Mouse (Mus musculus) MEL (cell line): ENCODE data around the gene Tuba3a. TPM values are rescaled to one million over a fixed set of nuclear protein-coding genes. Genes with fewer than 3 reads are reported as not detected.

Experiments used
- DNase-seq: peaks from one replicate; pipeline ENCODE4 v3.0.0; 2011; ENCODE audit warnings: low read depth, low spot score
- H3K27ac ChIP-seq: 2 replicates; pipeline ENCODE4 v1.5.1; 2012; ENCODE audit warnings: low read depth, mild to moderate bottlenecking, control low read depth, low read length, moderate library complexity; ENCODE audit not compliant: control insufficient read depth
- H3K27me3 ChIP-seq, 2 experiments: fragments of 150-350 bp in 1 of 2; sonication (generic) in 1 of 2; 2 replicates each; pipeline ENCODE4 v1.6.1; 2012; ENCODE audit warnings: low read length in 2 of 2, mild to moderate bottlenecking in 2 of 2, improper control_type of control experiment in 1 of 2, moderate library complexity in 1 of 2; ENCODE audit not compliant: insufficient read depth in 2 of 2, control insufficient read depth in 1 of 2
- H3K36me3 ChIP-seq, 2 experiments: 2 replicates each; pipeline ENCODE4 v1.6.1; 2012 to 2014; ENCODE audit warnings: low read length in 2 of 2, improper control_type of control experiment in 1 of 2, inconsistent platforms in 1 of 2, mild to moderate bottlenecking in 1 of 2; ENCODE audit not compliant: insufficient read depth in 2 of 2, control insufficient read depth in 1 of 2
- H3K4me1 ChIP-seq, 2 experiments: fragments of 150-350 bp in 1 of 2; sonication (generic) in 1 of 2; 2 replicates each; pipeline ENCODE4 v1.6.1; 2012; ENCODE audit warnings: low read length in 2 of 2, improper control_type of control experiment in 1 of 2, mild to moderate bottlenecking in 1 of 2; ENCODE audit not compliant: insufficient read depth in 2 of 2, control insufficient read depth in 1 of 2
- H3K4me3 ChIP-seq, 2 experiments: fragments of 150-350 bp in 1 of 2; sonication (generic) in 1 of 2; 2 replicates each; pipeline ENCODE4 v1.5.1; 2012; ENCODE audit warnings: low read depth in 2 of 2, low read length in 2 of 2, mild to moderate bottlenecking in 2 of 2, moderate library complexity in 2 of 2, control low read depth in 1 of 2, improper control_type of control experiment in 1 of 2; ENCODE audit not compliant: control insufficient read depth in 1 of 2, insufficient read depth in 1 of 2
- H3K79me2 ChIP-seq: 2 replicates; pipeline ENCODE4 v1.6.1; 2012; ENCODE audit warnings: mild to moderate bottlenecking, low read length, moderate library complexity; ENCODE audit not compliant: control insufficient read depth, poor library complexity, insufficient read depth
- H3K9ac ChIP-seq: 2 replicates; pipeline ENCODE4 v1.6.1; 2012; ENCODE audit warnings: low read depth, mild to moderate bottlenecking, control low read depth, low read length, moderate library complexity; ENCODE audit not compliant: control insufficient read depth, poor library complexity, severe bottlenecking
- H3K9me3 ChIP-seq: fragments of 150-350 bp; sonication (generic); replicated peaks from 2 replicates; pipeline ENCODE4 v1.6.1; 2012; ENCODE audit warnings: mild to moderate bottlenecking, low read length, improper control_type of control experiment, moderate library complexity; ENCODE audit not compliant: insufficient read depth
- BHLHE40 ChIP-seq: IDR thresholded peaks from 2 replicates; pipeline ENCODE4 v1.6.1; 2012; ENCODE audit warnings: low read depth, mild to moderate bottlenecking, inconsistent platforms, low read length, improper control_type of control experiment, borderline replicate concordance
- CHD1 ChIP-seq: IDR thresholded peaks from 2 replicates; pipeline ENCODE4 v1.6.1; 2012; ENCODE audit warnings: low read depth, mild to moderate bottlenecking, inconsistent platforms, low read length, improper control_type of control experiment
- CTCF ChIP-seq, 3 experiments: IDR thresholded peaks in 2 of 3; conservative IDR thresholded peaks in 1 of 3; 2 replicates each; pipeline ENCODE4 v1.5.1; 2011 to 2012; ENCODE audit warnings: low read length in 3 of 3, low read depth in 2 of 3, mild to moderate bottlenecking in 2 of 3, improper control_type of control experiment in 1 of 3, inconsistent platforms in 1 of 3, mixed read lengths in 1 of 3, moderate library complexity in 1 of 3; ENCODE audit not compliant: control insufficient read depth in 1 of 3, insufficient read depth in 1 of 3, poor library complexity in 1 of 3, severe bottlenecking in 1 of 3
- E2F4 ChIP-seq: IDR thresholded peaks from 2 replicates; pipeline ENCODE4 v1.6.1; 2011; ENCODE audit warnings: low read depth, low read length, improper control_type of control experiment, borderline replicate concordance
- EP300 ChIP-seq, 2 experiments: IDR thresholded peaks; 2 replicates each; pipeline ENCODE4 v1.6.1; 2011; ENCODE audit warnings: improper control_type of control experiment in 2 of 2, low read length in 2 of 2, low read depth in 1 of 2, mild to moderate bottlenecking in 1 of 2
- ETS1 ChIP-seq: IDR thresholded peaks from 2 replicates; pipeline ENCODE4 v1.6.1; 2012; ENCODE audit warnings: low read depth, mild to moderate bottlenecking, inconsistent platforms, low read length, improper control_type of control experiment, moderate library complexity
- GATA1 ChIP-seq: IDR thresholded peaks from 2 replicates; pipeline ENCODE4 v1.6.1; 2011; ENCODE audit warnings: low read depth, low read length, improper control_type of control experiment
- JUND ChIP-seq: IDR thresholded peaks from 2 replicates; pipeline ENCODE4 v1.6.1; 2011; ENCODE audit warnings: low read depth, mild to moderate bottlenecking, improper control_type of control experiment, low read length
- MAFK ChIP-seq: IDR thresholded peaks from 2 replicates; pipeline ENCODE4 v1.6.1; 2011; ENCODE audit warnings: low read depth, mild to moderate bottlenecking, low read length, improper control_type of control experiment, borderline replicate concordance
- MAX ChIP-seq: IDR thresholded peaks from 2 replicates; pipeline ENCODE4 v1.6.1; 2011; ENCODE audit warnings: low read length, improper control_type of control experiment
- MAZ ChIP-seq: IDR thresholded peaks from 2 replicates; pipeline ENCODE4 v1.6.1; 2012; ENCODE audit warnings: low read depth, mild to moderate bottlenecking, inconsistent platforms, low read length, improper control_type of control experiment
- MEF2A ChIP-seq: IDR thresholded peaks from 2 replicates; pipeline ENCODE4 v1.6.1; 2014; ENCODE audit warnings: low read depth, mild to moderate bottlenecking, inconsistent platforms, low read length, improper control_type of control experiment; ENCODE audit not compliant: poor library complexity, insufficient replicate concordance, severe bottlenecking; ENCODE audit errors: extremely low read depth
- MYB ChIP-seq: IDR thresholded peaks from 2 replicates; pipeline ENCODE4 v1.6.1; 2011; ENCODE audit warnings: mild to moderate bottlenecking, low read depth, low read length, improper control_type of control experiment
- NELFE ChIP-seq: IDR thresholded peaks from 2 replicates; pipeline ENCODE4 v1.6.1; 2011; ENCODE audit warnings: low read depth, low read length, improper control_type of control experiment
- POLR2A ChIP-seq, 2 experiments: IDR thresholded peaks; 2 replicates each; pipeline ENCODE4 v1.6.1; 2011 to 2012; ENCODE audit warnings: low read length in 2 of 2, mild to moderate bottlenecking in 2 of 2, control low read depth in 1 of 2, improper control_type of control experiment in 1 of 2, low read depth in 1 of 2, moderate library complexity in 1 of 2; ENCODE audit not compliant: control insufficient read depth in 1 of 2, insufficient read depth in 1 of 2, poor library complexity in 1 of 2
- POLR2AphosphoS5 ChIP-seq: IDR thresholded peaks from 2 replicates; pipeline ENCODE4 v1.6.1; 2012; ENCODE audit warnings: low read depth, borderline replicate concordance, mild to moderate bottlenecking, inconsistent platforms, low read length, moderate library complexity, mixed read lengths
- RAD21 ChIP-seq: IDR thresholded peaks from 2 replicates; pipeline ENCODE4 v1.6.1; 2011; ENCODE audit warnings: mild to moderate bottlenecking, low read depth, low read length, improper control_type of control experiment
- RCOR1 ChIP-seq: IDR thresholded peaks from 2 replicates; pipeline ENCODE4 v1.6.1; 2012; ENCODE audit warnings: low read depth, mild to moderate bottlenecking, inconsistent platforms, low read length, improper control_type of control experiment
- SIN3A ChIP-seq: IDR thresholded peaks from 2 replicates; pipeline ENCODE4 v1.6.1; 2012; ENCODE audit warnings: low read length, improper control_type of control experiment, inconsistent platforms
- SMC3 ChIP-seq: IDR thresholded peaks from 2 replicates; pipeline ENCODE4 v1.6.1; 2011; ENCODE audit warnings: low read depth, low read length, improper control_type of control experiment
- TAL1 ChIP-seq: IDR thresholded peaks from 2 replicates; pipeline ENCODE4 v1.6.1; 2012; ENCODE audit warnings: mild to moderate bottlenecking, inconsistent platforms, low read length, moderate library complexity, mixed read lengths
- UBTF ChIP-seq: IDR thresholded peaks from 2 replicates; pipeline ENCODE4 v1.6.1; 2012; ENCODE audit warnings: low read depth, mild to moderate bottlenecking, inconsistent platforms, low read length, improper control_type of control experiment, moderate library complexity, borderline replicate concordance; ENCODE audit not compliant: insufficient read depth
- USF1 ChIP-seq: IDR thresholded peaks from 2 replicates; pipeline ENCODE4 v1.6.1; 2014; ENCODE audit warnings: low read depth, mild to moderate bottlenecking, inconsistent platforms, low read length, improper control_type of control experiment, moderate library complexity
- USF2 ChIP-seq, 2 experiments: IDR thresholded peaks; 2 replicates each; pipeline ENCODE4 v1.6.1; 2011 to 2012; ENCODE audit warnings: improper control_type of control experiment in 2 of 2, low read length in 2 of 2, borderline replicate concordance in 1 of 2, inconsistent platforms in 1 of 2, low read depth in 1 of 2, mild to moderate bottlenecking in 1 of 2; ENCODE audit not compliant: insufficient read depth in 1 of 2
- ZC3H11A ChIP-seq: IDR thresholded peaks from 2 replicates; pipeline ENCODE4 v1.6.1; 2012; ENCODE audit warnings: low read depth, mild to moderate bottlenecking, inconsistent platforms, low read length, improper control_type of control experiment
- ZKSCAN1 ChIP-seq: IDR thresholded peaks from 2 replicates; pipeline ENCODE4 v1.6.1; 2012; ENCODE audit warnings: low read depth, mild to moderate bottlenecking, inconsistent platforms, low read length, improper control_type of control experiment, moderate library complexity
- ZNF384 ChIP-seq: IDR thresholded peaks from 2 replicates; pipeline ENCODE4 v1.6.1; 2012; ENCODE audit warnings: low read depth, mild to moderate bottlenecking, inconsistent platforms, low read length, improper control_type of control experiment
- polyA plus RNA-seq, 2 experiments: library from polyadenylated mRNA; stranded (reverse) in 1 of 2; unstranded in 1 of 2; fragments of >175 nt in 1 of 2; fragments of >200 nt in 1 of 2; gene quantifications; 2 replicates each; pipeline versions ENCODE4 v1.2.1 to v1.2.4; 2012; ENCODE audit warnings: low replicate concordance in 2 of 2, low read depth in 1 of 2; ENCODE audit not compliant: insufficient read length in 2 of 2, insufficient read depth in 1 of 2, missing spikeins in 1 of 2
- total RNA-seq: library from RNA; depleted of rRNA; stranded (reverse); fragments of 300-350 nt; gene quantifications from 2 replicates; pipeline ENCODE4 v1.2.3, GENCODE M21; 2012

Gene Tuba3a
- total and polyA plus RNA-seq, 3 experiments: 0.06 TPM; not detected in 2

DNA sequence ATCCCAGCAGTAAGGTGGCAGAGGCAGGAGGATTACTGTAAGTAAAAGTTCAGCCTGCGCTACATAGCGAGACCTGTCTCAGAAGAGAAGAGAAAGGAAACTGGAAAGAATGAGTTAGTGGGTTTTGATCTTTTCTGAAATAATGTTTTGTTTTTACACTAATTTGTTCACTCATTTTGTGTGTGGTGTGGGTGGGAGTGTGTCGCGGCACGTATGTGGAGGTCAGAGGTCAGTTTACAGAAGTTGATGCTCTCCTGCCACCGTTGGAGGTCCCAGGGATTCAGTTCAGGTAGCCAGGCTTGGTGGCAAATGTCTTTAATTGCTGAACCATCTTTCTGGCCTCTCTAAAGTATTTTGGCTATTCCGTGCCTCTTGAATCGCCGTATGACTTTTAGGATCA is 21.6 kb downstream of the Tuba3a start:
- H3K9me3 ChIP-seq: no peaks in the 10 kb centered on the region
- no peak overlapping the region for H3K9ac ChIP-seq
- H3K27me3 ChIP-seq: peaks cover 4 to 5% of the 10 kb centered on the region in 2 experiments
- no peak for TF ChIP-seq JUND
- no peak for TF ChIP-seq E2F4
- TF ChIP-seq ZC3H11A: no peak
- TF ChIP-seq USF1: no peak
- TF ChIP-seq MAZ: no peak
- no peak for TF ChIP-seq UBTF
- TF ChIP-seq RAD21: no peak
- no peak for TF ChIP-seq POLR2A (IDR thresholded peaks at IDR 0.05; ENCODE audit: control insufficient read depth in 1 of 2, insufficient read depth in 1 of 2, low read depth in 1 of 2, low read length in 2 of 2, poor library complexity in 1 of 2)
- TF ChIP-seq ZNF384: no peak
- no peak for TF ChIP-seq SMC3
- no peak for TF ChIP-seq MYB
- no peak for TF ChIP-seq MAFK
- no peak for TF ChIP-seq CTCF (IDR thresholded peaks at IDR 0.05 in 2 of 3, conservative IDR thresholded peaks at IDR 0.05 in 1 of 3; ENCODE audit: control insufficient read depth in 1 of 3, insufficient read depth in 1 of 3, low read depth in 2 of 3, low read length in 3 of 3, poor library complexity in 1 of 3, severe bottlenecking in 1 of 3)
- TF ChIP-seq BHLHE40: no peak
- no peak for TF ChIP-seq ETS1
- TF ChIP-seq RCOR1: no peak
- no peak for TF ChIP-seq TAL1
- no peak for TF ChIP-seq USF2 (IDR thresholded peaks at IDR 0.05; ENCODE audit: borderline replicate concordance in 1 of 2, insufficient read depth in 1 of 2, low read depth in 1 of 2, low read length in 2 of 2)
- no peak for DNase-seq
- no peak overlapping the region for H3K27ac ChIP-seq
- H3K4me1 ChIP-seq: no peaks in the 10 kb centered on the region; a peak in 1 of 4 replicates
- H3K79me2 ChIP-seq: no peaks in the 10 kb centered on the region
- H3K4me3 ChIP-seq: no peak overlapping the region
- peaks cover 0 to 2% of the 10 kb centered on the region in 2 experiments; a peak in 1 of 4 replicates for H3K36me3 ChIP-seq

DNA sequence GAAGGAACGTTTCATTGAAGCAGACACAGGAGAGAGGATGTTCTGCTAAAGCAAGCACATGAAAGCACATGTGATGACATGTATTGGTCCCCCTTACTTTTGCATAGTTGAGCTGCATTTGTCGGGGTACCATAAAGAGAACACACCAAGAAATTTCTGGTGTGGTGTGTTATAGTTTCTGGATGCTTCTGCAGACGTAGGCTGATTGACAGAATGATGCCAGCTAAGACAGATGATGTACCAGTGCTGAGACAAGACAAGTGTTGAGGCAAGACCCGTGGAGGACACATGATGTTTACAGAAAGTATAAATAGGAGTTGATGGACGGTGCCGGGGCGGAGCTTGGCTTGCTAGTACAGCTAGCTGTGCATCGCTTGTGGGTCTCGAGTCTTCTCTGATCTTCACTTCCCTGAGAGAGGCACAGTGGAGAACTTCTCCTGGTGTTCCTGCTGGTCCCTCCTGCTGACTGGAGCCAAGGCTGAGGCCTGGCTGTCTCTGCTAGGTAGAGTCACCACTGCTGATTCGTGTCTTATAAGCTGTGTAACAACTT is 25.8 kb downstream of the Tuba3a start:
- H3K4me3 ChIP-seq: no peak overlapping the region
- H3K9me3 ChIP-seq: no peaks in the 10 kb centered on the region
- no peaks in the 10 kb centered on the region for H3K79me2 ChIP-seq
- TF ChIP-seq CHD1 (no peak), RCOR1 (no peak), MAX (no peak), SMC3 (no peak), ZKSCAN1 (no peak), GATA1 (no peak), POLR2AphosphoS5 (no peak), SIN3A (no peak), NELFE (no peak), MEF2A (no peak), TAL1 (no peak), ZNF384 (no peak), EP300 (IDR thresholded peaks at IDR 0.05; ENCODE audit: low read depth in 1 of 2, low read length in 2 of 2) (no peak), ETS1 (no peak), MAFK (no peak)
- no peak overlapping the region for H3K27ac ChIP-seq
- peaks cover 4% of the 10 kb centered on the region in 2 experiments for H3K27me3 ChIP-seq
- peaks cover 16 to 20% of the 10 kb centered on the region in 2 experiments; a peak in 3 of 4 replicates for H3K4me1 ChIP-seq
- H3K9ac ChIP-seq: no peak overlapping the region
- H3K36me3 ChIP-seq: peaks cover 0 to 18% of the 10 kb centered on the region in 2 experiments; a peak in 2 of 4 replicates
- DNase-seq: no peak
